Mouse (Mus musculus) brain, embryonic 14.5 days (tissue): ENCODE data around the gene Ap5b1.

Experiments used
- CTCF ChIP-seq: fragments of 200-500 bp; IDR thresholded peaks from 2 replicates; pipeline ENCODE4 v1.5.1; 2012; ENCODE audit warnings: inconsistent platforms, mild to moderate bottlenecking, moderate library complexity, borderline replicate concordance; ENCODE audit not compliant: insufficient read depth, insufficient read length; ENCODE audit errors: extremely low read depth
- POLR2A ChIP-seq: fragments of 200-500 bp; IDR thresholded peaks from 2 replicates; pipeline ENCODE4 v1.6.1; 2012; ENCODE audit warnings: mild to moderate bottlenecking, inconsistent platforms, borderline replicate concordance; ENCODE audit not compliant: poor library complexity, insufficient read depth, insufficient read length, severe bottlenecking; ENCODE audit errors: extremely low read depth

DNA sequence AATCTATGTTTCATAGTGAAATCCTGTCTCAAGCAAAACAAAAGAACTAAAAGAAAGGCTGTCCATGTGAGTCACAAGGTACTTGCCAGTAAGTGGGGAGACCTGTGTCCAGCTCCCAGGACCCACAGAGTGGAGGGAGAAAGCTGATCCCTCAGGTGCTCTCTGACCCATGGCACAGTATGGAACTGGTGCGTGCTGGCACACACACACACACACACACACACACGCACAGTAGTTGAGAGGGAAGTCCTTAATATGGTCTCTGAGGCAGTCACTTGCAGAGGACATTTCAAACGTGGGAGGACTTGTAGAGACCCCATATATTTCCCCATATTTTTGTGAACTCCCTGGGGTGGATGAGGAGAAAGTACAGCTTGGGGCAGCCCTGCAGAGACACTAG is 5.9 kb upstream of the Ap5b1 start:
- TF ChIP-seq CTCF (no peak), POLR2A (no peak)
